Mouse (Mus musculus): ENCODE results near the gene Lig4. TPM values are rescaled to one million over a fixed set of nuclear protein-coding genes. Genes with fewer than 3 reads are reported as not detected.

The Lig4 gene
- polyA plus RNA-seq, 1 experiment: 2.2 TPM

- WGBS: 97% methylated on average over 9 of the region's 9 CpGs
- Histone ChIP-seq H3K4me3 (ENCODE audit: insufficient read depth, low read depth, low read length) (no peak overlapping the region), H3K4me1 (ENCODE audit: control insufficient read depth, insufficient read depth, low read length) (no peaks in the 10 kb centered on the region; the same call in 1 of the 2 replicates), H3K27ac (ENCODE audit: insufficient read depth, low read depth, low read length) (no peak overlapping the region), H3K36me3 (ENCODE audit: control insufficient read depth, insufficient read depth, low read length) (peaks cover 6% of the 10 kb centered on the region), H3K27me3 (replicated peaks; ENCODE audit: control insufficient read depth, insufficient read depth, low read length) (no peaks in the 10 kb centered on the region)
- TF ChIP-seq POLR2A (IDR thresholded peaks at IDR 0.05; ENCODE audit: low read depth, low read length) (no peak), CTCF (conservative IDR thresholded peaks at IDR 0.05; ENCODE audit: insufficient read depth, insufficient read length, low read depth, low read length) (no peak)
- DNase-seq: no peak
These were observed 5.6 kb downstream of the Lig4 start for GRCm38 (mm10) chr8:9971866-9972265.

- H3K36me3 ChIP-seq (ENCODE audit: control insufficient read depth, insufficient read depth, low read length): no peaks in the 10 kb centered on the region
- H3K27ac ChIP-seq (ENCODE audit: insufficient read depth, low read depth, low read length): no peak overlapping the region
- no peak for DNase-seq
- no peaks in the 10 kb centered on the region for H3K27me3 ChIP-seq (replicated peaks; ENCODE audit: control insufficient read depth, insufficient read depth, low read length)
- no peak overlapping the region for H3K4me3 ChIP-seq (ENCODE audit: insufficient read depth, low read depth, low read length)
- 88% methylated on average over 2 of the region's 2 CpGs for WGBS
- H3K4me1 ChIP-seq (ENCODE audit: control insufficient read depth, insufficient read depth, low read length): no peaks in the 10 kb centered on the region
- no peak for TF ChIP-seq POLR2A (IDR thresholded peaks at IDR 0.05; ENCODE audit: low read depth, low read length)
- no peak for TF ChIP-seq CTCF (conservative IDR thresholded peaks at IDR 0.05; ENCODE audit: insufficient read depth, insufficient read length, low read depth, low read length)
These were observed 17.6 kb downstream of the Lig4 start for GRCm38 (mm10) chr8:9959919-9960318.

- WGBS: 52% methylated on average over 4 of the region's 4 CpGs
- no peak for TF ChIP-seq POLR2A (IDR thresholded peaks at IDR 0.05; ENCODE audit: low read depth, low read length)
- TF ChIP-seq CTCF (conservative IDR thresholded peaks at IDR 0.05; ENCODE audit: insufficient read depth, insufficient read length, low read depth, low read length): no peak
- Histone ChIP-seq H3K36me3 (ENCODE audit: control insufficient read depth, insufficient read depth, low read length) (no peaks in the 10 kb centered on the region), H3K4me1 (ENCODE audit: control insufficient read depth, insufficient read depth, low read length) (no peaks in the 10 kb centered on the region), H3K27ac (ENCODE audit: insufficient read depth, low read depth, low read length) (no peak overlapping the region), H3K4me3 (ENCODE audit: insufficient read depth, low read depth, low read length) (no peak overlapping the region), H3K27me3 (replicated peaks; ENCODE audit: control insufficient read depth, insufficient read depth, low read length) (no peaks in the 10 kb centered on the region)
- no peak for DNase-seq
These were observed 19.1 kb downstream of the Lig4 start for GRCm38 (mm10) chr8:9958338-9958737.

- Histone ChIP-seq H3K27ac (ENCODE audit: insufficient read depth, low read depth, low read length) (no peak overlapping the region), H3K27me3 (replicated peaks; ENCODE audit: control insufficient read depth, insufficient read depth, low read length) (no peaks in the 10 kb centered on the region), H3K4me3 (ENCODE audit: insufficient read depth, low read depth, low read length) (no peak overlapping the region), H3K36me3 (ENCODE audit: control insufficient read depth, insufficient read depth, low read length) (no peaks in the 10 kb centered on the region), H3K4me1 (ENCODE audit: control insufficient read depth, insufficient read depth, low read length) (no peaks in the 10 kb centered on the region)
- WGBS: 67% methylated on average over 10 of the region's 10 CpGs
- TF ChIP-seq CTCF (conservative IDR thresholded peaks at IDR 0.05; ENCODE audit: insufficient read depth, insufficient read length, low read depth, low read length): no peak
- no peak for TF ChIP-seq POLR2A (IDR thresholded peaks at IDR 0.05; ENCODE audit: low read depth, low read length)
- no peak for DNase-seq
These were observed 28.2 kb downstream of the Lig4 start for GRCm38 (mm10) chr8:9949134-9949890.

- no peaks in the 10 kb centered on the region for H3K36me3 ChIP-seq (ENCODE audit: control insufficient read depth, insufficient read depth, low read length)
- no peak for DNase-seq
- H3K27ac ChIP-seq (ENCODE audit: insufficient read depth, low read depth, low read length): no peak overlapping the region
- no peak for TF ChIP-seq POLR2A (IDR thresholded peaks at IDR 0.05; ENCODE audit: low read depth, low read length)
- no peak for TF ChIP-seq CTCF (conservative IDR thresholded peaks at IDR 0.05; ENCODE audit: insufficient read depth, insufficient read length, low read depth, low read length)
- no peak overlapping the region for H3K4me3 ChIP-seq (ENCODE audit: insufficient read depth, low read depth, low read length)
- H3K27me3 ChIP-seq (replicated peaks; ENCODE audit: control insufficient read depth, insufficient read depth, low read length): no peaks in the 10 kb centered on the region
- H3K4me1 ChIP-seq (ENCODE audit: control insufficient read depth, insufficient read depth, low read length): no peaks in the 10 kb centered on the region
- WGBS: 72% methylated on average over 7 of the region's 7 CpGs
These were observed 41.9 kb downstream of the Lig4 start for GRCm38 (mm10) chr8:9935574-9935973.

- H3K4me3 ChIP-seq (ENCODE audit: insufficient read depth, low read depth, low read length): no peak overlapping the region
- peak; percentile 38 for DNase-seq
- no peak overlapping the region for H3K27ac ChIP-seq (ENCODE audit: insufficient read depth, low read depth, low read length)
- no peaks in the 10 kb centered on the region for H3K4me1 ChIP-seq (ENCODE audit: control insufficient read depth, insufficient read depth, low read length)
- WGBS: 33% methylated on average over 10 of the region's 10 CpGs
- no peaks in the 10 kb centered on the region for H3K36me3 ChIP-seq (ENCODE audit: control insufficient read depth, insufficient read depth, low read length)
- no peak for TF ChIP-seq POLR2A (IDR thresholded peaks at IDR 0.05; ENCODE audit: low read depth, low read length)
- TF ChIP-seq CTCF (conservative IDR thresholded peaks at IDR 0.05; ENCODE audit: insufficient read depth, insufficient read length, low read depth, low read length): peak; percentile 70
- no peaks in the 10 kb centered on the region for H3K27me3 ChIP-seq (replicated peaks; ENCODE audit: control insufficient read depth, insufficient read depth, low read length)
These were observed 42.5 kb downstream of the Lig4 start for GRCm38 (mm10) chr8:9934891-9935565.

- H3K36me3 ChIP-seq (ENCODE audit: control insufficient read depth, insufficient read depth, low read length): no peaks in the 10 kb centered on the region
- no peaks in the 10 kb centered on the region for H3K4me1 ChIP-seq (ENCODE audit: control insufficient read depth, insufficient read depth, low read length)
- peak; percentile 7 for DNase-seq
- H3K27ac ChIP-seq (ENCODE audit: insufficient read depth, low read depth, low read length): no peak overlapping the region
- H3K27me3 ChIP-seq (replicated peaks; ENCODE audit: control insufficient read depth, insufficient read depth, low read length): no peaks in the 10 kb centered on the region
- TF ChIP-seq CTCF (conservative IDR thresholded peaks at IDR 0.05; ENCODE audit: insufficient read depth, insufficient read length, low read depth, low read length): no peak
- TF ChIP-seq POLR2A (IDR thresholded peaks at IDR 0.05; ENCODE audit: low read depth, low read length): no peak
- H3K4me3 ChIP-seq (ENCODE audit: insufficient read depth, low read depth, low read length): no peak overlapping the region
These were observed 44.8 kb downstream of the Lig4 start for GRCm38 (mm10) chr8:9932711-9933110.

Data from kidney, adult 2 months (tissue).